Mouse (Mus musculus) telencephalon, adult 2 months (tissue): ENCODE data around the gene Slc24a1.
"Not testable (repeated sequence)": the region's sequence is repeated elsewhere in the genome, so short reads cannot be mapped to it uniquely, and the experiment has no call there.

Source experiments
- DNase-seq: peaks from one replicate; pipeline ENCODE4 v3.0.0-alpha.2; 2011; ENCODE audit warnings: low read depth, low spot score

Slc24a1 gene

DNA sequence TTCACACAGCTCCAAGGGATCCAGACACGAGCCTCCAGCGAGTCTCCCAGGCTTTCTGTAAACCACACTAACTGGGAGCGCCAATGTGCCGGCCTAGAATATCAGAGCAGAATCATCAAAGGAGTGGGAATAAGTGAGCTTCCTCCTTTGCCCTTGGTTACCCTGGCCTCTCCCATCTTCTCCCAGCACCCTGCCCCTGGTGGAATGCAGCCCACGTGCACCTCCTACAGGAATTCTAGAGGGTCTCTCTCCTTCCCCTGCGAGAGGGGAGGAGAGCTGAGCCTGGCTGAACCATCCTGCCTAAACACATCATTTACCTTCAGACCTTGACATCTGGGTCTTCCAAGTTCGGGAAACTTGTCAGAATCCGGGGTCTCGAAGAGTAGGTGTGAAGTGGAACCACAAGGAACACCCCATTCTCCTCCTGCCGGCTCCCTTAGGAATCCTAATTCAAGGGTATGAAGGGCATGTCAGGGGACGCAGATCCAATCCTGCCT is at the start of gene Slc24a1:
Slc24a1 (minus strand) TSS at position 447 of the 497 bp plus-strand sequence.
- DNase-seq: no peak

DNA sequence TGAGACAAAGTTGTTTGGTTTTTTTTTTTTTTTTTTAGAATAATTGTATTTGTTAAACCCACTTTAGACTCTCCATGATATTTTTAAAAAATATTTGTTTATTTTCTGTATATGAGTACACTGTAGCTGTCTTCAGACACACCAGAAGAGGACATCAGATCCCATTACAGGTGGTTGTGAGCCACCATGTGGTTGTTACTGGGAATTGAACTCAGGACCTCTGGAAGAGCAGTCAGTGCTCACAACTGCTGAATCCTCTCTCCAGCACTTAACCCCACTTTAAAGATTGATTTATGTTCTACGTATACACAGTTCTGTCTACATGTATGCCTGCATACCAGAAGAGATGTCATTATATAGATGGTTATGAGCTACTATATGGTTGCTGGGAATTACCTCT is 44.1 kb upstream of the Slc24a1 start:
- not testable (repeated sequence) for DNase-seq

DNA sequence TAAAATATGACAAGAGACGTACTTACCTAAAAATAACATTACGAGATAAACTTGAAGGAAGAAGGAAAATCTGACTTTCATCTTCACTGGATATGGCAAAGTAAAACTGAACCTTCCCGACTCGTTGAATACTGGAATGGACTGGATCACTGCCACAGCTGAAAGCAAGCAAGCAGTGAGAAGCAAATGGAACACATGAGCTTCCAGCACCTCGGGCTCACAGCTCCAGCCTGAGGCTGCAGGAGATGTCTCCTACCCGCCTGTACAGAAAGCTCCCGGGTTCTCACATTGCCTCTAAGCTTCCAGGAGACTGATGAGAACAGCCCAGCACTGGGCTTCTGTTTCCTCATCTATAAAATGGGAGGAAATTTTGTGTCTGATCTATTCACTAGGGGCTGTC is 38.9 kb upstream of the Slc24a1 start:
- peak; percentile 33 for DNase-seq

DNA sequence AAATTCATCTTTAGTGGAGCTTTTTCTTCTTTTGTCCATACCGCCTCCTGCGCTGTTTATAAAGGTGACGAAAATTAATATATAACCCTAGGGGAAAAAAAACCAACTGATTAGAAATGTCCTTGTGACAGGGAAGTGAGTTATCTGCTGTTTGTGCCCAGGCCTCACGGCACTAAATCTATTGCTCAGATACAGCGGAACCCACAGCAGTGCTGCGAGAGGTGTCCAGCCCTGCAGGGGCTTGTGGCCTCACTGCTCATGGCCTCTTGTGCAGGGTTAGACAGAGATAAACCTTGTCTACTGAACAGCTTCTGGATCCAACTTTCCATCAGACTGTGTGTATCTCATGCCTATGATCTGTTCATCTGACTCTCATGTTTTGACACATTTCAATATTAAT is 37.0 kb upstream of the Slc24a1 start:
- no peak for DNase-seq

DNA sequence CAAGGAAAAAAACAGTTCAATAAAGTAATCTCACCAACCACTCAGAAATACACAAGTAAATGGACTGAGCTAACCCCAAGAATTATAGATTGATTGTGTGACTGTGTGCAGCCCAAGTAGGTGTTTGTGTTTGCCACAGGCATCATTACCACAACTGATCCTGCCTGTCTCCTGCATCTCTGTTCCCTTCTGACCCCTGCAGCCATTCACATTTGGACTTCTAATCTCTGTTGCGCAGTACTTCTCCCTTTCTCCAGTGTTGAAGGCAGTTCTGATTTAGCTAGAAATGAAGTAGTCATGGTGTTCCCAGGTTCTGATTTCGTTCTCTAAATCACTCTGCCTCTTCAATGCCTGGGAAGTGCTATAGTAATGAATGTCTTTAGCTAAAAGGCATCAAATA is 36.2 kb upstream of the Slc24a1 start:
- no peak for DNase-seq

DNA sequence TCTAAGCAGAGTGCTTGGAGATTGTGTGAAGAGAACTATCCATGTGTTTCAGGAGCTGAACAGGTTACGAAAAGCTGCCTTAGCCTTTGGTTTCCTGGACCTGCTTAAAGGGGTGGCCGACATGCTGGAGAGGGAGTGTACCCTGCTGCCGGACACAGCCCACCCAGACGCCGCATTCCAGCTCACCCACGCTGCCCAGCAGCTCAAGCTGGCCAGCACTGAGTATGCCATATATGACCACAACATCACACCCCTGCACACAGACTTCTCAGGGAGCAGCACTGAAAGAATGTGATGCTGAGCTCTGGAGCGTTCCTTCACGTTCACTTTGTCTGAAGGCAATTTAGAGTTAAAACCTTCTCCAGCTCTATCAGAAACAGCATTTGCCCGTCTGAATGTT is 34.4 kb upstream of the Slc24a1 start:
- DNase-seq: no peak

DNA sequence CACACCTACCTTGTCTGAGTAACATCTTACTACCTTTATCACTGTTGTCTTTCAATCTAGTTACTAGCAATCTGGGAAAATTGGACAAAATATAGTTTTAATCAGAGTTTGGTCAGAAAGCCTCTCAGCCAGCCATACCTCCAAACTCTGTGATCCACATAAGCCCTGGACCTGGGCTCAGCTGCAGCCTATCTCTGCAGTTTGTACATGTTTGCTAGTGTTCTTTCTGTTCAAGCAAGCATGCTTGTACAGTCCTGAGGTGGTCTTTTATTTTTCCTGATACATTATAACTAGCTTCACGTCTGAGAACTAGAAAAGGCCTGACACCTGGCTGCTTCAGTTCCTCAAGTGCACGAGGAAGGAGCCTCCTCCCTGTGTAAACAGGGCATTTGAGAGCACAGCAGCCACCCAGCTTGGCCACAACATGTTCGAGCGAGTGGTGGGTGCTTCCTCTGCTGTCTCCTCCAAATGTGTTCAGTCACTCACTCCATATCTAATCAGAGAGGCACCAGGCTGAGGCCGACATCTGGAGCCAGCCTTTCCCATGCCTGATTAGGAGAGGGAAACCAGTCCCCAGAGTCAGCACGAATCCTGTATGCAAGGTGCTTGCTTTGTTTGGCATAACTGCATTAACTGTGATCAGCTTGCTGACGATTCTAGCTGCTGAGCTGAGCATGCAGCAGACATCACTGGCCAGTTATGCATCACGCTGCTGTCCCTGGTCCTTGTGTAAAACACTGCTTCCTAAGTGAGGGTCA is 33.8 kb upstream of the Slc24a1 start:
- DNase-seq: no peak

DNA sequence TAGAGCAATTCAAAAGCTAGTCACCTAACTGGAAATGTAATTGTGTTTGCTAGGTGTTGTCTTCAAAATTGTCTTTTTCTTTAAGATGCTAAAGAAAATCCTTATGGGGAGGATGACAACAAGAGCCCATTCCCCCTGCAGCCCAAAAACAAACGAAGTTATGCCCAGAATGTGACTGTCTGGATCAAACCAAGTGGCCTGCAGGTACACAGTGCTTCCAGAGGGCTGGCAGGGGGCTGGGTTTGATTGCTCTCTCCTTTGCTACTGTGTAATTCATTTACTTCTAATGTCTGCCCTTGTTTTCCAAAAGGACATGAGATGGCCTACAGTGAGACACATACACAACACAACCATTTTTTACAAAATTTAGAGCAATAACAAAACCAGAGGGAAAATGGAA is 30.5 kb upstream of the Slc24a1 start:
- DNase-seq: no peak

DNA sequence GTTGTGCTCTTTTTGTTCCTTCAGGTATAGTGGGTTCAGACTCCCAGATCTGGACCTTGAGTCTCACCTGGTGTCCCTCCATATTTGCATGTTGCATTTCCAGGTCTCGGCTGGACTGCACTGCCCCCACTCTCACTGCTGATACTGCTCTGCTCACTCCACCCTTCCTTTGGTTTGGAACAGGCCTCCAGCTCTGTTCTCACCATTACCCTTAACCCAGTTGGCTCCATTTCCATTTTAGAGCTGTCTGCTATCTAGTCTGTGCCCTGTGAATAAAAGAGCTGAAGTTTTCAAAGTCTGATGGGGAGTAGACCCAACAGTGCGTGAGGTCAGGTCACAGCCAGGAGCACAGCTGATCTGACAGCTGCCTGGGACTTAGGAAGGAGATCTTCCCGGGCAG is 29.1 kb upstream of the Slc24a1 start:
- DNase-seq: no peak

DNA sequence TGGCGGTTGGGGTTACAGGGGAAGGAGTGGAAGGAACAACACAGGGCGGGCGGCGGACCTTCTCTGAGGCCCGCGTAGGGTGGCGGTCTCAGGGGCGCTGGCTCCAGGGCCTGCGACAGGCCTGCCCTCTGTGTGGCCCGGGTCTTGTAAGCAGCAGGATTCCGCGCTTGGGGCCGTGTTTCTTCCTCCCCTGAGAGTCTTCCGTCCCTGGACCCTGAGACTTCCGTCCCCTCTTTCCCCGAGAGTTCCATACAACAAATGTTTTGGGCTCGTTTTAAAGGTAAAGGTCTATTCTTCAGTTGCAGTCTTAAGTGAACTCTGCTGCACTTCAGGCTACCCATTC is 9.5 kb upstream of the Slc24a1 start:
- no peak for DNase-seq

DNA sequence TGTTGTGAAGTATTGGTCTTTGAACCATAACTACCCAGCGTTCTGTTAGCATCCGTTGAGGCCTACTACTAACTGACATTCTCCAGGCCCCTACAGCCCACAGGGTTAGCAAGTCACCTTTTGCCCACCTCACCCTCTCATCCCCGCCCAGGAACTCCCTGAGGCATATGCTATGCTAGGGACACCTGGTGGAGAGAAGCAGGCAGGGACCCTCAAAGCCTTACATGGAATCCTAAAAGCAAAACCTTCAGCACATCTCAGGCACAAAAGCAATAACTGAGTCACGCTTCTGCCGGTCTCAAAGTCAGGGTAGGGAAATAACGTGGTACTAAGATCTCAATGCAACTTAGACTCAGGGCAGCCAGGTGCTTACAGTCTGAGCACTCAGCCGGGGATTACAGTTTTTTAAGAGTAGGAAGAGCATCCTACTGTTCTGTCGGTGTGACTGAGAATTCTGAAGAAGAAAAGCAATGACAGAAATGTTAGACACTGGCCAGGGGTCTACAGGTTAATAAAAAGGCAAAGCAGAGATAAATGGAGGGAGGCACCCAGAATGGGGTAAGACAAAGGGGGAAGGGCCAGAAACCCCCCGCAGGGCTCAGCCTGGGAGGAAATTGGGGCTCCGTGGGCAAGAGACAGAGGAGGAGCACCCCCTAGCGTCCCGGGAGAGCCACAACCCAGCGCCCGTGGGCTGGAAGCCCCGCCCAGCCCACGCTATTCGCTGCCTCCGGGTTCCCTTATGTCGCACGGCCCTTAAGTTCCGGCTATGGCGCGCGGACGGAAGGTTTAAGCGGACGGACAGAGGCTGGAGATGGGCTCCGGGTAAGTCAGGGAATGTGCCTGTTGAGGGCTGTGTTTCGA is 8.9 kb upstream of the Slc24a1 start, which contains the start of gene Ints14:
Ints14 (plus strand) TSS at position 789 of the 861 bp plus-strand sequence.
- peak; percentile 93 for DNase-seq

DNA sequence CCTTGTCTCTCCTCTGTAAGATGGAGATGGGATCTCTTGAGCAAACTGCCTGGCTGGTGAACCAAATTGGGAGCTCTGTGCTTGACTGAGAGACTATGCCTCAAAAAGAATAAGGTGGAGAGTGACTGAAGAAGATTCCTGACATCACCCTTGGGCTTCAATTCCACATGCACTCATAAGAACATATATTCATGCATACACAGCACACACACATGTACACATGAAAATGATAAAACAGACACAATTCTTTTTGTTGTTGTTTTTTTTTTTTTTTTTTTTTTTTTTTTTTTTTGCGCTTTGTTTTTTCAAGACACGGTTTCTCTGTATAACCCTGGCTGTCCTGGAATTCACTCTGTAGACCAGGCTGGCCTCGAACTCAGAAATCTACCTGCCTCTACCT is 5.9 kb upstream of the Slc24a1 start:
- DNase-seq: no peak

DNA sequence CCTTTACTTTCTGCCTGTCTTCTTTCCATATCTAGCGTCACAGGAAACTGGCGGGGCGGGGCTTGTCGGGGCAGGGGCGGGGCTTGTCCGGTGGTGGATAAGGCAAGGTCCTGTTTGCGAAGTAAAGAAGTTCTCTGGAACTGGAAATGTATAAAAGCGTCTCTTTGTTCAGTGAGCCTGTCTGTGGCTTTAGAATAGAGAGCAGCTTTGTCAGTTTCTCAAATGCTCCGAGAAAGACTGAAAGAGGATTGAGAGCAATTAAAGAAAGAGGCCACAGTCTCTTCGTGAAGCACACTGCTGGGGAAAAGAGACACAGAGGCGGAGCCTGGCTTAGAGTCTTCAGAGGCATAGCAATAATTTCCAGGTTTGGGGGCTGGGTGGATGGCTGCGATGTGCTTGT is 4.9 kb upstream of the Slc24a1 start:
- DNase-seq: peak; percentile 34

DNA sequence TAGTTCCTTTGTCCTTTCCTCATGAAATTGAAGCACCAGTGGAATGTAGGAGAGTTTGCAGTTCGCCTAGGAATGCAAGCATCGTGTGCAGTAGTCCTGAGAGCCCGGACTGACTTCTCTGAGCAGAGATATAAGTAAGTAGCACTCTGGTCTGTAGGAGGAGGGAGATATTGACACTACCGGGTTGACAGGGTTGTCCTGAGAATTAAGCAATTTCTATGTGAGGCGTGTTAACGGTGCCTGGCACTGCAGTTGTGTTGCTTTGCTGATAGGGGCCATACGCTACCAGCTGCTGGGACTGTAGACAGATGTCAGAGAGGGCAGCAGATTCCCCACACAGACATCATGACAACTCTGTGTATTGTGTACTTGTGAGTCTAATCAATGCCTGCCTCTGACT is 1.8 kb upstream of the Slc24a1 start:
- DNase-seq: no peak

DNA sequence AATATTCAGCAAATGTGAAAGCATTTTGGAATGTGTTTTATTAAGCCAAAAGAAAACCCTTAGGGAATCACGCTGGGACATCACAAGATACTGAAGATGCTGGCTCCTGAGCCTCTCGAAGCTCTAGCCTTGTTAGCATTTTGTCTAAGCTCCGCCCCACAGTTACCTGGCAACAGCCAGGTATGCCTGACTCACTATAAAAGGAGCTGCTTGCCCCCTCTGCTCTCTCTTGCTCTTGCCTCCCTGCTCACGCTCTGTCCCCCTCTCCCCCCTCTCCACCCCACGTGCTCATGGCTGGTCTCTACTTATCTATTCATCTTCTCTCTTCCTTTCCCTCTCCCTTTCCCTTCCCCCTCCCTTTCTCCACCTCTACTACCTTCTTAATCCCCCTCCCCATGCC is 648 bp upstream of the Slc24a1 start:
- DNase-seq: no peak

DNA sequence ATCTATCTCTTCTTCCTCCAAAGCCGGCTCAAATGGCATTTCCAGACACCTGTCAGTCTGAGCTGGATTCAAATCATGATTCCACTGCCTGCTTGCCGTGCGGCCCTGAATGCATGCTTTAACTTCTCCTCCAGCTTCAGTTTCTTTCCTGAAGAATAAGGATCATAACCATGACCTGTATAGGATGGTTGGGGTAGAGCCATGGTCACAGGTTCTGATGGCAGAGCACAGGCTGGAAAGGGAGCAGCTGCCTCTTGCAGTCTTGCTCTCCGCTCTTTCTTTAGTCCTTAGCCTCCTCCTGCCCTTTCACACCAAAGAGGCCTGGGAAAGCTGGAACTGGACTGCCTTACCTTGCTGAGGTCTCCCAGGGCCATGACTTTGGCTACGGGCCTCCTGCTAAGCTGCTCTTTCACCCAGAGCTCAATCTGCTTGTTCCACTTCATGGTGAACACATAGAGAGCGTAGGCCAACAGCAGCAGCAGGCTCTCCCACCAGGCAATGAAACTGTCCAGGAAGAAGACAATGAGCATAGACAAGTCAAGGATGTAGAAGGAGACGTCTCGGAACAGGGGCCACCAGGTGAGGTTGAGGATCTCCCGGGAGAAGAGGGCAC is 3.8 kb downstream of the Slc24a1 start:
- DNase-seq: no peak

DNA sequence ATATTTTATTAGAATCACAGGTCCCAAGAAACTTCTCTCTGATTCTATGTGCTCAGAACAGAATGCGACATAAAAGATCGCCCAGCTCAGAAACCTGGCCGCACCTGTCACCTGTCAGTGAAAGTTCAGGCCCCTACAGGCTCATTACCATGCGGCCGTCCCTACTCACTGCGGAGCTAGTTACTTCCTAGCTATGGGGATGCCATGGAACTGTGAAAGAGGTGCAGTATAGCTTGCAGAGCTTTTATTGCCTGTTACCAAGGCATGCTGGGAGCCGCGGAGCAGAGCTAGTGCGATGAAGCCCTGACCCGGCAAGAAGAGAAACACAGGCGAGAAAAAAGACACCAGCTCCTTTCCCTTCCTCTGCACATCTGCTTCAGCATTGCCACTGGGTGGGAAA is 7.4 kb downstream of the Slc24a1 start:
- no peak for DNase-seq

DNA sequence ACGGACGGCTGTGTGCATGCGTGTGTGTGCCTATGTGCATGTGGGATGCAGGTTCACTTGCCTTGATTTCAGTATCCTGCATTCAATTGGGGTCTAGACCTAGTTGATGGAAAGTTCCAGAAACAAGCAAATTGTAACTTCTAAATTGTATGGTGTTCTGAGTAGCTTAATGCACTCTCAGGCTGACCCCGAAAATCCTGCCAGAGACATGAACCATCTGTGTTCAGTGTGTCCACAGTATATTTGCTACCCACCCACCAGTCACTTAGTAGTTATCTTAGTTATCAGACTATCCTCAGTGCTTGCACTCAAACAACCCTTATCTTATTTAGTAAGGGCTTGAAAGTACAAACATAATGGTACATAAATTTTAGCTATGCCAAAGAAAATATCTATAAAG is 9.8 kb downstream of the Slc24a1 start:
- DNase-seq: no peak

DNA sequence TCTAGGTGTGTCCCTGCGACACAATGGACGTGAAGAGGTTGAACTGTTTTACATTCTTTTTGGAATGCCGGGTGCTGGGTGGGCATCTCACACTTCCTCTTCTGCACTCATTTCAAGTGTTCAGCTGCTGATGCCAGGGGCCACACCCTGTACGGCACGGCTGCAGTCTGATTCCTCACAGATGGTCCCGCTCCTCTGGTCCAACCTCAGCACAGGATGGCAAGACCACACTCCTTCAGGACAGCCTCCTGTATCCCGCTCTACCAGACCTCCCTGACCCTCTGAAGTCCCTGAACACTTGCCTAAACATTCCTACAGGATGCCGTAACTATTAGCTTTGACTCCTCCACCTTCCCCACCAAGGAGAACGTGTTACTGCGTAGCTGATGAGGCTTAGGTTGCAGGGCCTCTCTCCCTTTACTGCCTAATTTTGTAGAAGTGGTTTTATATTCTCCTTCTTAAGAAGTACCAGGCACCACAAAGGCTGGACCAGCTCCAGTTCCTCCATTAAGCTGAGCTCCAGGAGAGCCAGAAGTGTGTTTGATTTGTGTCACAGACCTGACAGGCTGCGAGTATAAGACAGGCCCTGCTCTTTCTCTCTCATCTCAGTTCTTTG is 10.6 kb downstream of the Slc24a1 start:
- DNase-seq: no peak

DNA sequence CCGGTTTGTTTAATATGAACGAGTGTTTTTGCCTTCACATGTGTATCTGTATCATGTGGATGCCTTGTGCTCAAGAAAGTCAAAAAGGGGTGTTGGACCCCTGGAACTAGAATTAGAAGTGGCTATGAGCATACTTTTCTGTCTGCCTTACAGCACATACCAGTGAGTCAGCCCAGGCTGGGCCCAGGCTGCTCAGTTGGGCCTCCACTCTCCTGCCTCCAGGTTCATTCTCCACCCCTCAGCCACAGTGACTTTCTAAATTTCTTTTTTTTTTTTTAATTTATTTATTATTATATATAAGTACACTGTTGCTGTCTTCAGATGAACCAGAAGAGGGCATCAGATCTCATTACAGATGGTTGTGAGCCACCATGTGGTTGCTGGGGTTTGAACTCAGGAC is 11.6 kb downstream of the Slc24a1 start:
- no peak for DNase-seq

DNA sequence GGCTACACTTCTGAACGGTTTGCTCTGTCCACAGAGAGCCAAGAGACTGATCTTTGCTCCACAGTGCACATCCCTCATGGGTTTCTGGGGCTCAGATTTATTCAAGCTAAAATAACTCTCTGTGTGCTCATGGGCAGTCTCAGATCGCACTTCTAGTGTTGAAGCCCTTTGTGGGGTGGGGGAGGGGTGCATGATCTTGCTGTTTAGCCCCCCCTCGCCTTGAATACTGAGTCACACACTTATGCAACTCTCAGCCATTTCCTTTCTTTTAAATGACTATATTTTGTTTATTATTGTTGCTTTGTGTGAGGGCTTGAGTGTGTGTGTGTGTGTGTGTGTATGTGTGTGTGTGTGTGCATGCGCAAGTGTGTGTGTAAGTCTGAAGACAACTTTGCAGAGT is 12.1 kb downstream of the Slc24a1 start:
- no peak for DNase-seq

DNA sequence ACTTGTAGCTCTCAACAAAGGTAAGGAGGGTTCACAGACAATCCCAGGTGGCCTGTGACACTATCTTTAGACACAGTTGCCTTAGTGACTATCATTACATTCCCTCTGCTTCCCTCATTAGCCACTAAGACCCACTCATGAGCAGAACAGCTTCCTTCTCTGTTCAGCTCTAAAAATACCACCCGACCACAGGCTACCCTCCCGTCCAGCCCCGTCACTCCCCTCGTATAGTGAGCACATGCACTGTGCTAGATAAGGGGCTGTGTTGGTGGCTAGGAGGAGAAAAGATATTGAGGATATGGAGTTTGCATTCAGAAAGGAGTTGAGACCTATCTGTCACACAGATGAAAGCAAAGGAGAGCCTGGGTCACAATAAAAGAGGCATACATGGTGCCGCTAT is 12.9 kb downstream of the Slc24a1 start:
- no peak for DNase-seq
